Mouse (Mus musculus) gastrocnemius, adult 18-20 months (tissue): ENCODE data around the gene Nlrp6. TPM values are rescaled to one million over a fixed set of nuclear protein-coding genes. Genes with fewer than 3 reads are reported as not detected.
"Not testable (repeated sequence)": the region's sequence is repeated elsewhere in the genome, so short reads cannot be mapped to it uniquely, and the experiment has no call there.

Source experiments
- DNase-seq: peaks from one replicate; pipeline ENCODE4 v3.0.0; 2021; ENCODE audit warnings: low spot score
- total RNA-seq, 2 experiments: library from RNA; stranded (reverse); gene quantifications; 2 replicates each; pipeline ENCODE4 v1.2.3; 2021

Gene Nlrp6
- total RNA-seq, 2 experiments from 2014 or later, result not detected

- no peak for DNase-seq
These were observed 52.9 kb downstream of the Nlrp6 start for GRCm38 (mm10) chr7:140973396-140974165.

- no peak for DNase-seq
These were observed 54.2 kb downstream of the Nlrp6 start for GRCm38 (mm10) chr7:140974940-140975339.

- DNase-seq, result no peak
These were observed 54.8 kb downstream of the Nlrp6 start for GRCm38 (mm10) chr7:140975465-140975864.

- DNase-seq, result not testable (repeated sequence)
These were observed 56.0 kb downstream of the Nlrp6 start for GRCm38 (mm10) chr7:140976720-140977119.

Other genes with a start within 250 kb of the Nlrp6 start
- not detected for gene Olfr45, start 239.0 kb upstream of the Nlrp6 start, total RNA-seq
- not detected for gene Olfr541, start 223.6 kb upstream of the Nlrp6 start, total RNA-seq
- gene Cyp2e1, start 157.2 kb upstream of the Nlrp6 start, total RNA-seq, result 10 to 100 TPM; 12.1 to 13.7 TPM
- gene Syce1, start 133.1 kb upstream of the Nlrp6 start, total RNA-seq, result not detected
- not detected for gene Zfp941, start 98.7 kb upstream of the Nlrp6 start, total RNA-seq
- not detected for gene Urah, start 85.9 kb upstream of the Nlrp6 start, total RNA-seq
- not detected for gene Scgb1c1, start 75.4 kb upstream of the Nlrp6 start, total RNA-seq
- not detected for gene Odf3, start 73.1 kb upstream of the Nlrp6 start, total RNA-seq
- not detected for gene Gm45785, start 64.6 kb upstream of the Nlrp6 start, total RNA-seq
- 10 to 100 TPM; 11.9 to 13.7 TPM for gene Ric8a, start 63.9 kb upstream of the Nlrp6 start, total RNA-seq
- gene Bet1l, start 63.3 kb upstream of the Nlrp6 start, total RNA-seq, result 1 to 10 TPM; 5.0 to 6.1 TPM
- gene Psmd13, start 38.9 kb upstream of the Nlrp6 start, total RNA-seq, result 10 to 100 TPM; 83.0 to 87.8 TPM
- 10 to 100 TPM; 22.5 to 25.5 TPM for gene Sirt3, start 38.6 kb upstream of the Nlrp6 start, total RNA-seq
- gene Cox8b, start 20.5 kb upstream of the Nlrp6 start, total RNA-seq, result 1,000 to 10,000 TPM; 2,037 to 2,233 TPM
- gene Pgghg, start 20.5 kb downstream of the Nlrp6 start, total RNA-seq, result 1 to 10 TPM; 2.2 to 3.4 TPM
- not detected for gene Ifitm5, start 29.4 kb downstream of the Nlrp6 start, total RNA-seq
- not detected for gene Gm45717, start 35.0 kb downstream of the Nlrp6 start, total RNA-seq
- 10 to 100 TPM; 44.8 to 64.4 TPM for gene Ifitm2, start 35.1 kb downstream of the Nlrp6 start, total RNA-seq
- 1 to 10 TPM in 1 of 2 experiments, under 1 TPM in 1; 0.97 to 1.3 TPM for gene Ifitm1, start 46.3 kb downstream of the Nlrp6 start, total RNA-seq
- 10 to 100 TPM; 32.8 to 49.0 TPM for gene Ifitm3, start 89.9 kb downstream of the Nlrp6 start, total RNA-seq
- not detected for gene Ifitm6, start 97.0 kb downstream of the Nlrp6 start, total RNA-seq
- not detected for gene Gm17387, start 108.2 kb downstream of the Nlrp6 start, total RNA-seq
- gene B4galnt4, start 140.2 kb downstream of the Nlrp6 start, total RNA-seq, result not detected
- gene Pkp3, start 157.3 kb downstream of the Nlrp6 start, total RNA-seq, result not detected
- 1 to 10 TPM; 1.1 to 2.9 TPM for gene Sigirr, start 179.7 kb downstream of the Nlrp6 start, total RNA-seq
- not detected for gene Ano9, start 196.9 kb downstream of the Nlrp6 start, total RNA-seq
- 10 to 100 TPM; 20.2 to 21.1 TPM for gene Ptdss2, start 201.5 kb downstream of the Nlrp6 start, total RNA-seq